Mouse (Mus musculus) liver, postnatal 0 days (tissue): ENCODE measurements around the gene Snai3.

Source experiments
- CTCF ChIP-seq: sonication (generic); IDR thresholded peaks from 2 replicates; pipeline ENCODE4 v1.5.1; 2016; ENCODE audit warnings: antibody characterized with exemption, low read depth
- EP300 ChIP-seq: IDR thresholded peaks from 2 replicates; pipeline ENCODE4 v1.6.1; 2016; ENCODE audit warnings: antibody characterized with exemption, low read depth, mild to moderate bottlenecking

GRCm38 (mm10) chr8:122473911-122474421 is 13.4 kb upstream of the Snai3 start:
- TF ChIP-seq CTCF: no peak
- TF ChIP-seq EP300: no peak
